Mouse (Mus musculus) lung, embryonic 14.5 days (tissue): ENCODE results near the gene Gm20388. TPM values are rescaled to one million over a fixed set of nuclear protein-coding genes. Genes with fewer than 3 reads are reported as not detected.

Experiments used
- ATAC-seq: fragments of 200-750 bp; cut with Nextera tagmentation; 2 replicates; pipeline ENCODE4 v1.8.0; 2017; ENCODE audit warnings: mild to moderate bottlenecking, moderate TSS enrichment, moderate library complexity; ENCODE audit not compliant: insufficient read depth
- DNase-seq: peaks from one replicate; pipeline ENCODE4 v3.0.0-alpha.2; 2015
- H3K27ac ChIP-seq: fragments of 300-500 bp; sonication (generic); 2 replicates; pipeline ENCODE4 v1.5.1; 2014; ENCODE audit warnings: low read depth, mild to moderate bottlenecking, moderate library complexity
- H3K27me3 ChIP-seq: fragments of 300-500 bp; sonication (generic); 2 replicates; pipeline ENCODE4 v1.6.1; 2014; ENCODE audit warnings: low read length, control low read depth; ENCODE audit not compliant: insufficient read depth
- H3K36me3 ChIP-seq: fragments of 300-500 bp; sonication (generic); 2 replicates; pipeline ENCODE4 v1.6.1; 2014; ENCODE audit warnings: control low read depth; ENCODE audit not compliant: insufficient read depth
- H3K4me1 ChIP-seq: fragments of 300-500 bp; sonication (generic); 2 replicates; pipeline ENCODE4 v1.6.1; 2014; ENCODE audit warnings: antibody characterized with exemption, control low read depth; ENCODE audit not compliant: insufficient read depth
- H3K4me2 ChIP-seq: fragments of 300-500 bp; sonication (generic); 2 replicates; pipeline ENCODE4 v1.6.1; 2014; ENCODE audit warnings: mild to moderate bottlenecking
- H3K4me3 ChIP-seq: fragments of 300-500 bp; sonication (generic); 2 replicates; pipeline ENCODE4 v1.5.1; 2014; ENCODE audit warnings: low read depth, low read length
- H3K9ac ChIP-seq: fragments of 300-500 bp; sonication (generic); 2 replicates; pipeline ENCODE4 v1.6.1; 2014
- H3K9me3 ChIP-seq: fragments of 300-500 bp; sonication (generic); 2 replicates; pipeline ENCODE4 v1.6.1; 2016; ENCODE audit warnings: low read depth, low read length, control low read depth
- CTCF ChIP-seq: IDR thresholded peaks from 2 replicates; pipeline ENCODE4 v1.5.1; 2016; ENCODE audit warnings: antibody characterized with exemption, low read depth
- WGBS: fragments of 180-500 bp; shearing (Covaris S2); extraction: QIAGEN DNeasy Blood & Tissue Kit; methylation state at CpG from one replicate; pipeline ENCODE4 v1.1.7; 2014; 5-methylcytosine and 5-hydroxymethylcytosine counted together
- polyA plus RNA-seq: library from polyadenylated mRNA; unstranded; fragments of >200 nt; fragmentation: Nextera tagmentation; extraction: Ambion mirVana; gene quantifications from 2 replicates; pipeline ENCODE4 v1.2.1, GENCODE M21; 2014

Gene Gm20388
- polyA plus RNA-seq, 1 experiment from 2014 or later = not detected

GRCm38 (mm10) chr8:123789970-123790369 is 3879.3 kb downstream of the Gm20388 start:
- H3K27ac ChIP-seq = no peak overlapping the region
- H3K4me1 ChIP-seq = 0 out of 2 replicates have a peak, but pooled peaks cover 4% of the 10 kb centered on the region
- 0 out of 2 replicates have a peak, but pooled peaks cover 2% of the 10 kb centered on the region for H3K27me3 ChIP-seq
- 0% methylated on average over 4 of the region's 4 CpGs for WGBS
- peak; percentile 13; the same call in 1 of the 2 replicates for ATAC-seq
- no peaks in the 10 kb centered on the region for H3K36me3 ChIP-seq
- DNase-seq = peak; percentile 94
- peak; percentile 95 for TF ChIP-seq CTCF
- no peak overlapping the region for H3K9ac ChIP-seq
- no peak overlapping the region for H3K4me2 ChIP-seq
- no peaks in the 10 kb centered on the region for H3K9me3 ChIP-seq
- H3K4me3 ChIP-seq = no peak overlapping the region

DNA sequence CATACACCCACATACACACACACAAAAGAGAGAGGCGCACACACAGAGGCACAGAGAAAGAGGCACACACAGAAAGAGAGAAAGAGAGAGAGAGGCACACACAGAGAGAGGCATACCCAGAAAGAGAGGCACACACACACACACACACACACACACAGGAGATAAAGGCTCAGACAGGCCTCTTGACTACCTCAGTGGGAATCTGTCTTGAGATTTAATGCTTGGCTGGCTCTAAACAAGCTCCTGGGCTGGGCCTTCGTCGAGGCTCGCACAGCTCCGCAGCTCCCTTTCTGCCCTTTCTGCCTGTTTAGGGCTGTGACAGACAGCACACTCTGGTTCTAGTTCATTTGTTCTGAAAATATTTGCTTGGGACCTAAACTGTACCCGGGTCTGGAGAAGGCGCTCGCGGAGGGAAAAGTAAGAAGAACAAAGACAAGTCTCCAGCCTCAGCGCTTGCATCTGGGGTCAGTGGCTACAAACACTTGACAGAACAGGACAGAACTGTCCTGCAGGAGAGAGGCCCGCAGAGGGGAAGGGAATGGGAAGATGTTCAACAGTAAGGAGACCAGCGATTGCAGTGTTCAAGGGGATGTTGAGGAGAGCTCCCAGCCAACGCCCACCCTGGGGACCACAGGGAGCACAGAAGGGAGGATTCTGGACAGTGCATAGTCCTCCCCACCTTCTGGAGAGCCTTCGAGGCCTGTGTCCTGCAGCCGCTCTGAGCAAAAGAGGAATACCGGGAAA is 3880.6 kb downstream of the Gm20388 start:
- H3K36me3 ChIP-seq = no peaks in the 10 kb centered on the region
- H3K4me2 ChIP-seq = no peak overlapping the region
- H3K9me3 ChIP-seq = no peaks in the 10 kb centered on the region
- no peak overlapping the region for H3K9ac ChIP-seq
- 0 out of 2 replicates have a peak, but pooled peaks cover 4% of the 10 kb centered on the region for H3K4me1 ChIP-seq
- no peak overlapping the region for H3K4me3 ChIP-seq
- WGBS = 61% methylated on average over 16 of the region's 16 CpGs
- DNase-seq (no peak), ATAC-seq (no peak)
- no peak for TF ChIP-seq CTCF
- H3K27me3 ChIP-seq = 0 out of 2 replicates have a peak, but pooled peaks cover 2% of the 10 kb centered on the region
- no peak overlapping the region for H3K27ac ChIP-seq

DNA sequence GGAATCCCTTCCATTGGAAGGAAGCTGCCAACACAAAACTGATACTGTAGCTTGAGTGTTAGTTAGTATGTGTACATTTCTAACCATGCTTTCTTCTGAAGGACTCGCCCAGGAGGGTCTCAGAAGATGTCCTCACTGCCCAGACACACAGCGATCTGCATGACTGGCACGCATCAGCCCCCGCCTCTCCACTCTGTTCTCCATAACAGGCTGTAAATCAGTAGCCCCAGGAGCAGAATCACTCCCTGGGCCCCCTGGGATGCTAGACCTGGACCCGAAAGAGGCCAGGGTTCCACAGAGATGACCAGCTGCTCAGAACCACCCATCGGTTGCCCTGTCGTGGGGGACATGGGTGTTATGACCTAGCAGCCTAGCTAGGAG is 3881.2 kb downstream of the Gm20388 start:
- Histone ChIP-seq H3K9me3 (no peaks in the 10 kb centered on the region), H3K9ac (no peak overlapping the region), H3K27ac (no peak overlapping the region), H3K36me3 (no peaks in the 10 kb centered on the region), H3K27me3 (0 out of 2 replicates have a peak, but pooled peaks cover 2% of the 10 kb centered on the region), H3K4me1 (0 out of 2 replicates have a peak, but pooled peaks cover 4% of the 10 kb centered on the region), H3K4me2 (no peak overlapping the region), H3K4me3 (no peak overlapping the region)
- DNase-seq = no peak
- WGBS = 80% methylated on average over 7 of the region's 7 CpGs
- ATAC-seq = no peak
- TF ChIP-seq CTCF = no peak

DNA sequence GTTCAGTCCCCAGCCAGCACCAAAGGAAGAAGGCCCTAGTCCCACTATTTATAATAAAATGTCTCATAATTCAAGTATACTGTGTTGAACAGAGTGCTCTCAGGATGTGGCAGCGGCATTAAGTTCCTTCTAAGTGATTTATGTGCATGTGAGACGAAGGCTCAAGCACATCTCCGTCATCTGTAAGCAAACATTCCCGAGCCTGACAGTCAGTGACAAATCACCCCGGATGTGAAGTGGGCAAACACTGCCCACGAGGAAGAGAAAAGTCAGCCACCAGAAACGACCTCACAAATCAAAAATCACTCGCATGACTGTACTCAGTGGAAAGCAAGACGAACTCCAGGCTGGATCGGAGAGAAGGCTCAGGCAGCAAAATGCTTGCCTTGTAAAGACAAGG is 3883.3 kb downstream of the Gm20388 start:
- no peak overlapping the region for H3K27ac ChIP-seq
- TF ChIP-seq CTCF = no peak
- no peaks in the 10 kb centered on the region for H3K36me3 ChIP-seq
- no peak overlapping the region; the same call in 1 of the 2 replicates for H3K9ac ChIP-seq
- H3K4me1 ChIP-seq = no peaks in the 10 kb centered on the region
- no peak overlapping the region for H3K4me2 ChIP-seq
- DNase-seq = peak; percentile 18
- whole genome bisulfite sequencing = 6% methylated on average over 10 of the region's 10 CpGs
- H3K27me3 ChIP-seq = 0 out of 2 replicates have a peak, but pooled peaks cover 2% of the 10 kb centered on the region
- no peak overlapping the region for H3K4me3 ChIP-seq
- no peak for ATAC-seq
- no peaks in the 10 kb centered on the region for H3K9me3 ChIP-seq

DNA sequence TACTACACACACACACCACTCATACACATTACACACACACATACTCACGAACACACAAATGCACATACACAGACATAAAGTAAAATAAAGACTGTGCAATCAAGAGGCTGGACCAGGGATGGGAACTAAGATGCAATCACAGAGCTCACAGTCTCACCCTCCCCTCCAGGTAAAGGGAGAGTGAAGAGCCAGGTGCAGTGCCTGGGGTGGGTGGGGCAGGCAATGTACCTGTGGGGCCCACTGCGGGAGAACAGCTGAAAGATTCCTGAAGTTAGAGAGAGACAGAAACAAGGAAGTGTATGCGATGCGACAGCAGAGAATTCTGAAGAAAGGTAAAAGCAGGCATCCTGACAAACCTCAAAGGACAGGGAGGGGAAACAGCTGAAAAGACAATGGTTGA is 3884.1 kb downstream of the Gm20388 start:
- WGBS = 69% methylated on average over 4 of the region's 4 CpGs

GRCm38 (mm10) chr8:123796758-123797157 is 3886.1 kb downstream of the Gm20388 start:
- H3K27ac ChIP-seq = no peak overlapping the region
- no peak overlapping the region for H3K4me2 ChIP-seq
- H3K4me1 ChIP-seq = no peaks in the 10 kb centered on the region
- H3K36me3 ChIP-seq = no peaks in the 10 kb centered on the region
- H3K9ac ChIP-seq = no peak overlapping the region
- 23% methylated on average over 4 of the region's 4 CpGs for WGBS
- no peak overlapping the region for H3K4me3 ChIP-seq
- H3K9me3 ChIP-seq = no peaks in the 10 kb centered on the region
- DNase-seq (peak; percentile 48), ATAC-seq (no peak)
- no peak for TF ChIP-seq CTCF
- no peaks in the 10 kb centered on the region for H3K27me3 ChIP-seq

More for the DNA sequence above, 3884.1 kb downstream of the Gm20388 start:
- no peak overlapping the region for H3K4me3 ChIP-seq
- no peaks in the 10 kb centered on the region for H3K4me1 ChIP-seq
- ATAC-seq (no peak), DNase-seq (no peak)
- no peak overlapping the region for H3K9ac ChIP-seq
- TF ChIP-seq CTCF = no peak
- H3K36me3 ChIP-seq = no peaks in the 10 kb centered on the region
- H3K9me3 ChIP-seq = no peaks in the 10 kb centered on the region
- H3K27ac ChIP-seq = no peak overlapping the region
- H3K27me3 ChIP-seq = no peaks in the 10 kb centered on the region
- no peak overlapping the region for H3K4me2 ChIP-seq

DNA sequence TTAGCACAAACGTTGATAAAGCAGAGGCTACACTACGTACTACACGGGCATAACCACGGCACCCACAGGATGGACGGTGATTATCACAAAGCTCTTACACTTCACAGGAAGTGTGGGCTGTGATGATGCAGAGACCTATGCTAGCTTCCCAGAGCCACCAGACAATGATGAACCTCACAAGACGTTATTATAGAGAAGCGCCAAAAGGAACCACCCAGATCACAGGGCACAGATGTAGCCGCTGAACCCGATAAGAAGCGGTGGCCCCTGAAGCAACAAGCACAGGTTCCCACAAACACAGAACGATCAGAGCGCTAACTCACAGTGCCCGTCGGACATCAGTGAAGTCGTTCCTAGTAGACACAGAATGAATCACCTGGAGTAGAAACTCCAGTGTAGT is 3887.3 kb downstream of the Gm20388 start:
- Histone ChIP-seq H3K9ac (no peak overlapping the region), H3K4me3 (no peak overlapping the region), H3K4me2 (no peak overlapping the region), H3K27me3 (no peaks in the 10 kb centered on the region), H3K9me3 (no peaks in the 10 kb centered on the region), H3K4me1 (no peaks in the 10 kb centered on the region), H3K36me3 (no peaks in the 10 kb centered on the region), H3K27ac (no peak overlapping the region)
- ATAC-seq (no peak), DNase-seq (no peak)
- WGBS = 87% methylated on average over 15 of the region's 15 CpGs
- no peak for TF ChIP-seq CTCF
